Mouse (Mus musculus) CH12.LX (cell line): ENCODE measurements around the gene Rasip1. TPM values are rescaled to one million over a fixed set of nuclear protein-coding genes. Genes with fewer than 3 reads are reported as not detected.

Experiments used
- DNase-seq: peaks from one replicate; pipeline ENCODE4 v3.0.0-alpha.2; 2013; ENCODE audit errors: extremely low read depth
- H3K27ac ChIP-seq: 2 replicates; pipeline ENCODE4 v1.5.1; 2012; ENCODE audit warnings: low read depth, mild to moderate bottlenecking, control low read depth, moderate library complexity; ENCODE audit not compliant: insufficient read depth
- H3K27me3 ChIP-seq: replicated peaks from 2 replicates; pipeline ENCODE3; 2012; ENCODE audit warnings: inconsistent platforms
- H3K36me3 ChIP-seq, 2 experiments: replicated peaks in 1 of 2; 2 replicates each; pipeline versions ENCODE3 to v1.6.1; 2012; ENCODE audit warnings: inconsistent platforms in 1 of 2, low read length in 1 of 2, mild to moderate bottlenecking in 1 of 2, mixed read lengths in 1 of 2, moderate library complexity in 1 of 2; ENCODE audit not compliant: control insufficient read depth in 1 of 2, insufficient read depth in 1 of 2
- H3K4me1 ChIP-seq, 2 experiments: 2 replicates each; pipeline ENCODE4 v1.6.1; 2012; ENCODE audit warnings: inconsistent platforms in 1 of 2, moderate library complexity in 1 of 2; ENCODE audit not compliant: insufficient read depth in 2 of 2, control insufficient read depth in 1 of 2
- H3K4me2 ChIP-seq: 2 replicates; pipeline ENCODE4 v1.6.1; 2012; ENCODE audit warnings: low read depth, mild to moderate bottlenecking, control low read depth; ENCODE audit not compliant: poor library complexity, insufficient read depth, severe bottlenecking
- H3K4me3 ChIP-seq, 3 experiments: fragments of 150-350 bp in 1 of 3; sonication (generic) in 1 of 3; replicated peaks in 1 of 3; 2 replicates each; pipeline versions ENCODE3 to v1.5.1; 2011 to 2012; ENCODE audit warnings: low read depth in 2 of 3, low read length in 2 of 3, mild to moderate bottlenecking in 2 of 3, moderate library complexity in 2 of 3, control low read depth in 1 of 3, improper control_type of control experiment in 1 of 3, inconsistent platforms in 1 of 3, mixed read lengths in 1 of 3; ENCODE audit not compliant: poor library complexity in 1 of 3
- H3K79me2 ChIP-seq: replicated peaks from 2 replicates; pipeline ENCODE4 v1.6.1; 2012; ENCODE audit warnings: mild to moderate bottlenecking, moderate library complexity; ENCODE audit not compliant: control insufficient read depth, poor library complexity, insufficient read depth, severe bottlenecking; ENCODE audit errors: extremely low read depth
- H3K9ac ChIP-seq: 2 replicates; pipeline ENCODE4 v1.6.1; 2012; ENCODE audit warnings: low read depth, mild to moderate bottlenecking, control low read depth, moderate library complexity; ENCODE audit not compliant: insufficient read depth
- H3K9me3 ChIP-seq: replicated peaks from 2 replicates; pipeline ENCODE3; 2012; ENCODE audit warnings: low read length, inconsistent platforms, mixed read lengths
- BHLHE40 ChIP-seq: IDR thresholded peaks from 2 replicates; pipeline ENCODE4 v1.6.1; 2011; ENCODE audit warnings: mild to moderate bottlenecking, low read depth, low read length, improper control_type of control experiment
- CHD1 ChIP-seq: IDR thresholded peaks from 2 replicates; pipeline ENCODE4 v1.6.1; 2012; ENCODE audit warnings: low read depth, low read length, improper control_type of control experiment, inconsistent platforms
- CHD2 ChIP-seq: IDR thresholded peaks from 2 replicates; pipeline ENCODE4 v1.6.1; 2011; ENCODE audit warnings: low read length, improper control_type of control experiment
- E2F4 ChIP-seq: IDR thresholded peaks from 2 replicates; pipeline ENCODE4 v1.6.1; 2011; ENCODE audit warnings: low read depth, low read length, improper control_type of control experiment; ENCODE audit not compliant: insufficient replicate concordance
- ELF1 ChIP-seq: IDR thresholded peaks from 2 replicates; pipeline ENCODE4 v1.6.1; 2014; ENCODE audit warnings: low read depth, mild to moderate bottlenecking, inconsistent platforms, low read length, improper control_type of control experiment
- EP300 ChIP-seq: IDR thresholded peaks from 2 replicates; pipeline ENCODE4 v1.6.1; 2011; ENCODE audit warnings: low read length, improper control_type of control experiment
- ETS1 ChIP-seq: conservative IDR thresholded peaks from 2 replicates; pipeline ENCODE4 v1.6.1; 2012; ENCODE audit warnings: low read depth, mild to moderate bottlenecking, inconsistent platforms, low read length, improper control_type of control experiment, moderate library complexity
- HCFC1 ChIP-seq: IDR thresholded peaks from 2 replicates; pipeline ENCODE4 v1.6.1; 2012; ENCODE audit warnings: low read depth, mild to moderate bottlenecking, inconsistent platforms, low read length, improper control_type of control experiment
- IRF4 ChIP-seq: IDR thresholded peaks from 2 replicates; pipeline ENCODE4 v1.6.1; 2014; ENCODE audit warnings: low read depth, mild to moderate bottlenecking, inconsistent platforms, low read length, improper control_type of control experiment
- JUN ChIP-seq: IDR thresholded peaks from 2 replicates; pipeline ENCODE4 v1.6.1; 2011; ENCODE audit warnings: low read depth, mild to moderate bottlenecking, low read length, improper control_type of control experiment, moderate library complexity; ENCODE audit not compliant: insufficient read depth
- JUND ChIP-seq: conservative IDR thresholded peaks from 2 replicates; pipeline ENCODE4 v1.6.1; 2011; ENCODE audit warnings: low read depth, low read length, improper control_type of control experiment
- MAX ChIP-seq: IDR thresholded peaks from 2 replicates; pipeline ENCODE4 v1.6.1; 2011; ENCODE audit warnings: low read length, improper control_type of control experiment
- MYC ChIP-seq: IDR thresholded peaks from 2 replicates; pipeline ENCODE4 v1.6.1; 2011; ENCODE audit warnings: low read depth, mild to moderate bottlenecking, improper control_type of control experiment, low read length
- NELFE ChIP-seq: IDR thresholded peaks from 2 replicates; pipeline ENCODE4 v1.6.1; 2011; ENCODE audit warnings: low read depth, low read length, improper control_type of control experiment
- PAX5 ChIP-seq: IDR thresholded peaks from 2 replicates; pipeline ENCODE4 v1.6.1; 2012; ENCODE audit warnings: low read length, inconsistent platforms, mixed read lengths
- POLR2A ChIP-seq: IDR thresholded peaks from 2 replicates; pipeline ENCODE4 v1.6.1; 2011; ENCODE audit warnings: low read depth, mild to moderate bottlenecking, improper control_type of control experiment, low read length
- POLR2AphosphoS2 ChIP-seq: IDR thresholded peaks from 2 replicates; pipeline ENCODE4 v1.6.1; 2011; ENCODE audit warnings: low read depth, low read length, improper control_type of control experiment
- RCOR1 ChIP-seq: conservative IDR thresholded peaks from 2 replicates; pipeline ENCODE4 v1.6.1; 2012; ENCODE audit warnings: low read depth, mild to moderate bottlenecking, inconsistent platforms, low read length, improper control_type of control experiment
- ZC3H11A ChIP-seq: IDR thresholded peaks from 2 replicates; pipeline ENCODE4 v1.6.1; 2012; ENCODE audit warnings: low read depth, mild to moderate bottlenecking, inconsistent platforms, low read length, improper control_type of control experiment
- ZKSCAN1 ChIP-seq: IDR thresholded peaks from 2 replicates; pipeline ENCODE4 v1.6.1; 2012; ENCODE audit warnings: low read depth, inconsistent platforms, low read length, improper control_type of control experiment, borderline replicate concordance
- ZMIZ1 ChIP-seq: IDR thresholded peaks from 2 replicates; pipeline ENCODE4 v1.6.1; 2012; ENCODE audit warnings: low read depth, mild to moderate bottlenecking, inconsistent platforms, low read length, improper control_type of control experiment
- ZNF384 ChIP-seq: IDR thresholded peaks from 2 replicates; pipeline ENCODE4 v1.6.1; 2012; ENCODE audit warnings: low read depth, low read length, improper control_type of control experiment, inconsistent platforms
- dilution Hi-C: fragments of 300-500 bp; cut with MboI; formaldehyde crosslinking; loops from 2 replicates; pipeline ENCODE4 v1.14.3; 2020; ENCODE audit warnings: low sequenced_read_pairs; ENCODE audit not compliant: extremely low pct_unique_long_range_greater_than_20kb, extremely low pct_ligation_motif_present
- in situ Hi-C: fragments of 300-500 bp; cut with MboI; formaldehyde crosslinking; loops from 3 replicates; pipeline ENCODE4 v1.14.3; 2019; ENCODE audit warnings: low sequenced_read_pairs, low pct_ligation_motif_present, low pct_unique_long_range_greater_than_20kb, mixed read lengths
- polyA plus RNA-seq: library from polyadenylated mRNA; unstranded; fragments of >175 nt; gene quantifications from 2 replicates; pipeline ENCODE4 v1.2.1, GENCODE M21; 2012; ENCODE audit warnings: low read depth; ENCODE audit not compliant: insufficient read length
- total RNA-seq, 2 experiments: library from RNA; depleted of rRNA; stranded (reverse); fragments of 300-350 nt in 1 of 2; fragments of >200 nt in 1 of 2; gene quantifications; 2 replicates each; pipeline ENCODE4 v1.2.3; 2012 to 2014

Rasip1 gene
- total and polyA plus RNA-seq, 3 experiments: 0.46 to 2.9 (median 0.77) TPM

DNA sequence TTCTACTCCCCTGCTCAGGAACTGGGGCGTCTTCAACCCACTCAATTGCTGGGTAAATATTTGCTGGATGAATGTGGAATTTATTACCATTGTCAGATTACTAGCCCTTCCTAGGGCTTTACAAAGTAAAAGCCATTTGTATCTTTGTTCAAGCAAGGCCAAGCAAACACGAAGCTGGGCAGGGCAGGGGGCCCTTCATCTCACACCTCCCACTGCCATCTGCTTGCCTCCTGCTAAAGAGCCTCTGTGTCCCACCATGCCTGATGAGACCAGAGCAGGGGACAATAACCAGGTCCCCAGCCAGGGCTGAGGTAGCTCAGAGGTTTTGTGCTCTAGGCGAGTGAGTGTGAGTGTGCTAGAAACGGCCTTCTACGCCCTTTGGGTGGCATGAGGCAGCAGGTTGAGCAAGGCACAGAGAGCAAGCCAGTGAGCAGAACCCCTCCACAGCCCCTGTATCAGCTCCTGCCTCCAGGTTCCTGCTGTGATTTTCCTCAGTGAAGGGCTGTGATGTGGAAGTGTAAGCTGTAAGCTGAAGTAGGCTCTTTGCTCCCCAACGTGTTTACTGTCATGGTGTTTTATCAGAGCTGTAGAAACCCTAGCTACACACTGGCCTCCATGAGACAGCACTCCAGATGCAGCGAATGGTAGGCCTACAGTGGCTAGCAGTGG is 50.5 kb downstream of the Rasip1 start:
- Histone ChIP-seq H3K27ac (no peak overlapping the region), H3K4me3 (no peak overlapping the region), H3K9me3 (no peaks in the 10 kb centered on the region), H3K79me2 (no peaks in the 10 kb centered on the region), H3K4me1 (peaks cover 25 to 43% of the 10 kb centered on the region in 2 experiments), H3K9ac (no peak overlapping the region), H3K27me3 (no peaks in the 10 kb centered on the region), H3K4me2 (no peak overlapping the region), H3K36me3 (no peaks in the 10 kb centered on the region)
- DNase-seq: no peak
- in situ Hi-C loops: no loop called here
- dilution Hi-C loops: no loop called here
- TF ChIP-seq ETS1 (no peak), ZMIZ1 (no peak), MYC (no peak), ZC3H11A (no peak), MAX (no peak), POLR2AphosphoS2 (no peak), RCOR1 (no peak), PAX5 (no peak), POLR2A (no peak), IRF4 (no peak), ELF1 (no peak), ZKSCAN1 (no peak), NELFE (no peak), EP300 (no peak), CHD2 (no peak), ZNF384 (no peak), JUN (no peak), E2F4 (no peak)

DNA sequence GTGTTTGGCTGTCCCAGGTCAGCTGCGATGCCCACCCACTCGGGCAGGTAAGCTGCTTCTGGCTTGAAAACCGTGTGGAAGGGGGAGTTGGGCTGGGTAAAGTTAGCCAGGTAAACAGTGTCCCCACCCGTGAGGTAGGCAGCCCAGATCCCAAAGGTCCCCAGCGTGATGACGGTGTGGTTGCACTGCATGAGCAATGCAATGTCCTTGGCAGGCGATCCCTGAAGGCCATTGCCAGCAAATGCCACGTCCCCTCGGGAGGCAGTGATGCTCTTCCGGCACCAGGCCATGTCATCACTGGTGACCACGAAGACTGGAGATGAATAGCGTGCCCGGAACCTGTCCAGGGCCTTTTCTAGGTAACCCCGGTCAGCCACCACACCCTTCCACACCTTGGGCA is 51.2 kb downstream of the Rasip1 start:
- no peaks in the 10 kb centered on the region for H3K9me3 ChIP-seq
- no peaks in the 10 kb centered on the region for H3K27me3 ChIP-seq
- TF ChIP-seq ZKSCAN1 (no peak), JUND (no peak), ELF1 (no peak), ETS1 (no peak), HCFC1 (no peak), CHD1 (no peak), BHLHE40 (no peak)
- H3K4me2 ChIP-seq: no peak overlapping the region
- in situ Hi-C loops: no loop called here
- peaks cover 31 to 50% of the 10 kb centered on the region in 2 experiments for H3K4me1 ChIP-seq
- no peaks in the 10 kb centered on the region for H3K36me3 ChIP-seq
- H3K4me3 ChIP-seq: no peak overlapping the region
- no peak overlapping the region for H3K9ac ChIP-seq
- no peak for DNase-seq
- dilution Hi-C loops: no loop called here
- no peaks in the 10 kb centered on the region for H3K79me2 ChIP-seq
- H3K27ac ChIP-seq: no peak overlapping the region
